Mouse (Mus musculus): ENCODE data around the gene Mapk9. TPM values are rescaled to one million over a fixed set of nuclear protein-coding genes. Genes with fewer than 3 reads are reported as not detected.

Gene Mapk9
- polyA plus RNA-seq, 1 experiment from 2014 or later = 23.8 TPM

- Histone ChIP-seq H3K4me1 (peaks cover 27% of the 10 kb centered on the region), H3K36me3 (replicated peaks) (peaks cover 3% of the 10 kb centered on the region; the same call in 1 of the 2 replicates), H3K4me3 (no peak overlapping the region), H3K27me3 (ENCODE audit: poor library complexity, severe bottlenecking) (no peaks in the 10 kb centered on the region), H3K27ac (no peak overlapping the region), H3K9me3 (no peaks in the 10 kb centered on the region)
- peak; percentile 41 for DNase-seq (ENCODE audit: extremely low spot score, low spot score)
- 69% methylated on average over 3 of the region's 3 CpGs for WGBS
Observed at GRCm38 (mm10) chr11:49844969-49845368, 1.6 kb upstream of the Mapk9 start.

DNA sequence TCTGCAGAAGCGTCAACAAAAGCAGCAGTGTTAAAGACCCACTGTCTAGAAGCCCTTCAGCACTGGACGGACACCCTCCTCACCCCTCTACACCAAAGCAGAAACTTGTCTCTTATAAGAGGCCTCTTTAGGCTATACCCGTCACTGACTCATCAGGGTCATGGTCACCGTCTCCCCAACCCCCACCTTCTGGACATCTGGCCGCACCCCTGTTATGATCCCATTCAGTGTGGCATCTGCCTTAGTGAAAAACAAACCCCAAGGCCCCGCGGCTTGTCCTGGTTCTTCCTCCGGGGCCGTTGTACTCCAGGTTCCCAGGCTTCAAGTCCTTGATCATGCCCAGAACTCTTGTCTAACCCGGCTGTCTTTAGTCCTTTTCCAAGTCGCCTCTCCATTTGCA is 593 bp upstream of the Mapk9 start:
- H3K36me3 ChIP-seq (replicated peaks) = peaks cover 12% of the 10 kb centered on the region; the same call in 1 of the 2 replicates
- peak overlapping the region; percentile 93 for H3K27ac ChIP-seq
- peak overlapping the region; percentile 94 for H3K4me3 ChIP-seq
- H3K27me3 ChIP-seq (ENCODE audit: poor library complexity, severe bottlenecking) = no peaks in the 10 kb centered on the region
- 40% methylated on average over 11 of the region's 11 CpGs for WGBS
- H3K9me3 ChIP-seq = no peaks in the 10 kb centered on the region
- DNase-seq (ENCODE audit: extremely low spot score, low spot score) = no peak
- H3K4me1 ChIP-seq = peaks cover 27% of the 10 kb centered on the region

GRCm38 (mm10) chr11:49847071-49847810 is 690 bp downstream of the Mapk9 start:
- Histone ChIP-seq H3K27ac (peak overlapping the region; percentile 93), H3K4me3 (peak overlapping the region; percentile 94)

DNA sequence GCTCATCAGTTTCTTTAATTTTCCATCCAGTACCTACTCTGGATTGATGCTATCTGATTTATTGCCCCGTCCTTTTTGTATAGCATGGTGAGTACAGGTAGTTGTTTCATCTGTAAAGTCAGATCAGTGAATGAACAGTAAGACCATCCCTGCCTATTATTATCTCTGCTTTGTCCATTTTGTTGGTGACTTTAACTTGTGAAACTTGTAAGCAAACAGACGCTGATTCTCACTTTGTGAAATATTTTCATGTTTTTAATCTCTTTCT is 1.2 kb downstream of the Mapk9 start:
- no peak for DNase-seq (ENCODE audit: extremely low spot score, low spot score)
- Histone ChIP-seq H3K27me3 (ENCODE audit: poor library complexity, severe bottlenecking) (no peaks in the 10 kb centered on the region), H3K36me3 (replicated peaks) (peaks cover 13% of the 10 kb centered on the region; the same call in 1 of the 2 replicates), H3K4me1 (peaks cover 27% of the 10 kb centered on the region), H3K27ac (no peak overlapping the region), H3K9me3 (no peaks in the 10 kb centered on the region), H3K4me3 (peak overlapping the region; percentile 94)
- WGBS = 85% methylated on average over 2 of the region's 2 CpGs

More at GRCm38 (mm10) chr11:49847071-49847810, 690 bp downstream of the Mapk9 start:
- Histone ChIP-seq H3K9me3 (no peaks in the 10 kb centered on the region), H3K27me3 (ENCODE audit: poor library complexity, severe bottlenecking) (no peaks in the 10 kb centered on the region), H3K36me3 (replicated peaks) (peaks cover 13% of the 10 kb centered on the region; the same call in 1 of the 2 replicates), H3K4me1 (peaks cover 27% of the 10 kb centered on the region)
- 10% methylated on average over 29 of the region's 29 CpGs for WGBS
- DNase-seq (ENCODE audit: extremely low spot score, low spot score) = no peak

DNA sequence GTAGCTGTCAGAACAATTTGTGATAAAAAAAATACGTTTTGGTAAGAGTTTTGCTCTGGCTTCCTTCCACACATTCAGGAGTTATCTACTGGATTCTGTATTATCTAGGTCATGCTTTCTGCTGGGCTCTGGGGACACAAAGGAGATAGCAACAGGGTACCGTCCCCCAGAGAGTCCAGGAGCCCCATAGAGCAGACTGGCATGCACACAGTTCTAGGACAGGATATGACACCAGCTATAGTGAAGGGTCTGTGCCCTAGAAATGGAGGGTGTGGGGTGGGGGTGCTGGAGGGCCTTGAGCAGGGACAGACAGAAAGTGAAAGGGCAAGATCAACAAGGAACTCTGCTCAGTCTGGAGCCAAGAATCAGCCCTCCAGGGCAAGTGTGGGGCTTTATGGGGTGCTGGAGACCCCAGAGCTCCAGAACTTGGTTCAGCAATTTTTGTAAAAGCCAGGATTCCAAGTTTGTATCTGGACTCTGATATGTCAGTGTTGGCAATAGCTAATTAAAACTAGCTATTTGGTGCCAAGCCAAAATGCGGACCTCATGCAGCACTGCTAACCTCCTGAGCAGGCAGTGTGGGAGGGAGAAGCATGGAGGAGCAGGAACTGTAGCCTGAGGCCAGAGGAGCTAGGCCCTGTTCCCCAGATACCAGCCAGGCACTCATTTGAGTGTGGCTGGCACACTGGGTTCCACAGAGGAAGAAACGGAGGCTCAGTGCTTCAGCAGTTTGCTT is 1.7 kb downstream of the Mapk9 start:
- Histone ChIP-seq H3K4me3 (peak overlapping the region; percentile 6; the same call in 1 of the 2 replicates), H3K27ac (no peak overlapping the region), H3K36me3 (replicated peaks) (peaks cover 13% of the 10 kb centered on the region; the same call in 1 of the 2 replicates), H3K4me1 (peaks cover 27% of the 10 kb centered on the region), H3K9me3 (no peaks in the 10 kb centered on the region), H3K27me3 (ENCODE audit: poor library complexity, severe bottlenecking) (no peaks in the 10 kb centered on the region)
- 84% methylated on average over 4 of the region's 4 CpGs for WGBS
- DNase-seq (ENCODE audit: extremely low spot score, low spot score) = no peak

DNA sequence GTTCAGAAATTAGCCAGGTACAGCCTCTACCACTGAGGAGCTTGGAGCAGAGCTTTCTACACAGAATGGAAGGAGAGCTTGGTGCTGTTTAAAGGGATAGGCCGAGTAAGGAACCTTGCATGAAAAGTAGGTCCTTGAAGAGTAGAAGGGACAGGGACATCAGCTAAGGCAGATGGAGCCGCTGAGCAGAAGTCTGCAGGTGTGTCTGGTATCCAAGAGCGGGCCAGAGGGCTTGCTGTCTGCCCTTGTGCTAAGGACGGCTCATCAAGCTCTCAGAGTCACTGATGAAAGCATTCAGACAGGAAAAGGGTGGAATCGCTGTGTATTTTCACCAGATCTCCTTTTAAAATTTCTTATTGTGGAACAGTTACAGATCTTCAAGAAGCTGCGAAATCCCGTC is 3.8 kb downstream of the Mapk9 start:
- DNase-seq (ENCODE audit: extremely low spot score, low spot score) = no peak
- Histone ChIP-seq H3K36me3 (replicated peaks) (peaks cover 22% of the 10 kb centered on the region), H3K4me1 (peaks cover 27% of the 10 kb centered on the region), H3K9me3 (no peaks in the 10 kb centered on the region), H3K4me3 (no peak overlapping the region), H3K27me3 (ENCODE audit: poor library complexity, severe bottlenecking) (no peaks in the 10 kb centered on the region), H3K27ac (no peak overlapping the region)
- 93% methylated on average over 7 of the region's 7 CpGs for WGBS

DNA sequence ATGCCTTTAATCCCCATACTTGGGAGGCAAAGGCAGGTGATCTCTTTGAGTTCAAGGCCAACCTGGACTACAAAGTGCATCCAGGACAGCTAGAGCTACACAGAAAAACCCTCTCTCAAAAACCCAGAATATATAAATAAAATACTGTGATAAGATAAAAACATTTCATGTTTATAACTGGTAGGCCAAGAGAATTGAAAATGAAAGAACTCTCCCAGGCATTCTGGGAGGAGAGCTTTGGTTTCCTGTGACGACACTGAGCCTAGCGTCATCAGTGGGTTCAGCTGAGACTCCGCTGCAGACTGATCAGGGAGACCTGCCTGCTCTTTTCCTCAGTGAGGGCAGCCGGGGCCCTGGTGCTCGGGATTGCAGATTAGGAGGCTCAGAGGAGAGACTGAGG is 8.6 kb downstream of the Mapk9 start:
- Histone ChIP-seq H3K27ac (no peak overlapping the region), H3K4me1 (no peaks in the 10 kb centered on the region), H3K4me3 (no peak overlapping the region), H3K27me3 (ENCODE audit: poor library complexity, severe bottlenecking) (no peaks in the 10 kb centered on the region), H3K36me3 (replicated peaks) (peaks cover 25% of the 10 kb centered on the region), H3K9me3 (no peaks in the 10 kb centered on the region)
- DNase-seq (ENCODE audit: extremely low spot score, low spot score) = no peak
- WGBS = 81% methylated on average over 5 of the region's 5 CpGs

DNA sequence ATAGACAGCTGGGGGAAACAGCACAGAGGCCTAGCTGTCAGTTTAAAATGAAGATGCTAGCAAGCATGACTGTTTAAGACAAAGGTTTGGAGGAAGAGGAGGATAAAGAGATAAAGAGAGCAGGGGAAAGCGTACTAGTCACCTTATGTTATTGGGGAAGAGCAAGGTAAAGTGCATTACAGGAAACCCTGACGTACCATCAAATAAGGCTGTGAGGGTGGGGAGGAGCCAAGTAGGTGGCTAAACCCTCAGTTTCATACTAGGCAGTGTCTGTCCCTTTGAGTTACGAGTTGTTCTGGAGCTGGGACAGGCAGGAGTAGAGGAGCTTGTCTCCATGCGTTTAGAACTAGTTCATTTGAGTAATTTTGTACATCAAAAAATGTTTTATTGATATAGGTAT is 14.6 kb downstream of the Mapk9 start:
- 89% methylated on average over 4 of the region's 4 CpGs for WGBS
- H3K4me3 ChIP-seq = no peak overlapping the region
- no peaks in the 10 kb centered on the region for H3K4me1 ChIP-seq
- H3K27me3 ChIP-seq (ENCODE audit: poor library complexity, severe bottlenecking) = no peaks in the 10 kb centered on the region
- peaks cover 6% of the 10 kb centered on the region; the same call in 1 of the 2 replicates for H3K36me3 ChIP-seq (replicated peaks)
- H3K27ac ChIP-seq = no peak overlapping the region
- H3K9me3 ChIP-seq = no peaks in the 10 kb centered on the region
- no peak for DNase-seq (ENCODE audit: extremely low spot score, low spot score)

GRCm38 (mm10) chr11:49863926-49864325 is 17.4 kb downstream of the Mapk9 start:
- no peaks in the 10 kb centered on the region for H3K9me3 ChIP-seq
- H3K27me3 ChIP-seq (ENCODE audit: poor library complexity, severe bottlenecking) = no peaks in the 10 kb centered on the region
- no peak overlapping the region for H3K27ac ChIP-seq
- no peak overlapping the region for H3K4me3 ChIP-seq
- no peak for DNase-seq (ENCODE audit: extremely low spot score, low spot score)
- H3K4me1 ChIP-seq = no peaks in the 10 kb centered on the region
- H3K36me3 ChIP-seq (replicated peaks) = peaks cover 14% of the 10 kb centered on the region

GRCm38 (mm10) chr11:49867320-49867719 is 20.8 kb downstream of the Mapk9 start:
- no peaks in the 10 kb centered on the region for H3K9me3 ChIP-seq
- H3K27ac ChIP-seq = no peak overlapping the region
- no peak for DNase-seq (ENCODE audit: extremely low spot score, low spot score)
- 89% methylated on average over 5 of the region's 5 CpGs for WGBS
- no peaks in the 10 kb centered on the region for H3K27me3 ChIP-seq (ENCODE audit: poor library complexity, severe bottlenecking)
- H3K36me3 ChIP-seq (replicated peaks) = peaks cover 33% of the 10 kb centered on the region
- no peaks in the 10 kb centered on the region for H3K4me1 ChIP-seq
- no peak overlapping the region for H3K4me3 ChIP-seq

DNA sequence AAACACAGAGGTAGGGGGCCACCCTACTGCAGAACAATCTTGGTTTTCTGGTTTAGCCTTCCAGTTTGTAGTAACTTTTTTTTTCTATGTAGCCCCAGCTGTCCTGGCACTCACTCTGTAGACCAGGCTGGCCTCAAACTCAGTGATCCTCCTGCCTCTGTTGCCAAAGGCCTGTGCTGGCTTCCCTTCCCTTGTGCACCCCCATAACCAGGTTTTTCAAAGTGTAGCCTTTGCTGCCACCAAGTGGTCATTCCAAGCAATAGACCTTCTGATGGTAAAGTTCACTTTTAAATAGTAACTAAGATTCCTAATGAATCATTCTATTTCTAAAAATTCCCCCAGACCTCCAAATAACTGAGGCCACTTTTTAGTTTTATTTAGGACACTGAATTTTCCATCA is 23.2 kb downstream of the Mapk9 start:
- H3K36me3 ChIP-seq (replicated peaks) = peaks cover 50% of the 10 kb centered on the region
- H3K4me3 ChIP-seq = no peak overlapping the region
- no peaks in the 10 kb centered on the region for H3K27me3 ChIP-seq (ENCODE audit: poor library complexity, severe bottlenecking)
- no peaks in the 10 kb centered on the region for H3K9me3 ChIP-seq
- no peak overlapping the region for H3K27ac ChIP-seq
- DNase-seq (ENCODE audit: extremely low spot score, low spot score) = no peak
- H3K4me1 ChIP-seq = no peaks in the 10 kb centered on the region

- Histone ChIP-seq H3K4me1 (no peaks in the 10 kb centered on the region), H3K27ac (no peak overlapping the region), H3K27me3 (ENCODE audit: poor library complexity, severe bottlenecking) (no peaks in the 10 kb centered on the region), H3K4me3 (no peak overlapping the region), H3K36me3 (replicated peaks) (peaks cover 56% of the 10 kb centered on the region), H3K9me3 (no peaks in the 10 kb centered on the region)
- WGBS = 64% methylated on average over 6 of the region's 6 CpGs
- DNase-seq (ENCODE audit: extremely low spot score, low spot score) = peak; percentile 41
Observed at GRCm38 (mm10) chr11:49871914-49872313, 25.4 kb downstream of the Mapk9 start.

DNA sequence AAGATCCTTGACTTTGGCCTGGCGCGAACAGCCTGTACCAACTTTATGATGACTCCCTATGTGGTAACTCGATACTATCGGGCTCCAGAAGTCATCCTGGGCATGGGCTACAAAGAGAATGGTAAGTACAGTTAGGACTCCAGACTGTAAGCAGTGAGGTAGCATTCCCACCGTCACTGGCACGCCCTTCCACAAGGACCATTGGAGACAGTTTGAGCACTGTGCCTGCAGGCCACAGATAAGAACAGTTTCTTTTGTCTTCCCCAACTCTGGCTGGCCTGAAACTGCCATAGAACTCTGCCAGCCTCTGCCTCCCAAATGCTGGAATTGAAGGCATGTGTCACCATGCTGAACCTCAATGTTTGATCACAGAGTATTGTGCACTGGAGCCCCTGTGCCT is 26.2 kb downstream of the Mapk9 start:
- WGBS = 89% methylated on average over 6 of the region's 6 CpGs
- Histone ChIP-seq H3K27me3 (ENCODE audit: poor library complexity, severe bottlenecking) (no peaks in the 10 kb centered on the region), H3K9me3 (no peaks in the 10 kb centered on the region), H3K36me3 (replicated peaks) (peaks cover 53% of the 10 kb centered on the region), H3K4me3 (no peak overlapping the region), H3K27ac (no peak overlapping the region), H3K4me1 (no peaks in the 10 kb centered on the region)
- no peak for DNase-seq (ENCODE audit: extremely low spot score, low spot score)
